Mouse (Mus musculus): ENCODE results near the gene Ppfibp1. TPM values are rescaled to one million over a fixed set of nuclear protein-coding genes. Genes with fewer than 3 reads are reported as not detected.

The Ppfibp1 gene
- polyA plus RNA-seq, 2 experiments from 2014 or later = 5.8 to 10.1 TPM

- ATAC-seq = no peak
Observed at GRCm38 (mm10) chr6:146997006-146997405, 108.7 kb downstream of the Ppfibp1 start.

GRCm38 (mm10) chr6:146998710-146999109, 110.4 kb downstream of the Ppfibp1 start:
- no peak for ATAC-seq

DNA sequence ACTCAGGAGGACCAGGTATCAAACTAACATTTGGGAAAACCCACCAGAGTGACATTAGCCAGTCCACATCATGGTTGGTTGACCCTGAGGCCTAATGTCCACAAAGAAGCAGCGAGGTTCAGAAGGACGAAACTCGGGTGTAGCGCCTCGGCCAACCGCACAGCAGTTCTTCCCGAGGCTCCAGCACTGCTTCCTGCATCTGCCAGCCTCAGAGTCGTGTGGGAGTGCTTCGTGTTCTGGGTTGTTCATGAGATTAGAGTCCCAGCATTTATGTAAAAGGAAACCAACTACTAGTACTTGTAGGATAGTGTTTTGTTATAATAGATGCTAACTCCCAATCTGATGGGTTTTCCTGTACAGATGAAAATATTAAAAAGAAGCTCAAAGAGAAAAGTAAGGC, 111.0 kb downstream of the Ppfibp1 start:
- no peak for ATAC-seq

GRCm38 (mm10) chr6:146999755-147000154, 111.5 kb downstream of the Ppfibp1 start:
- ATAC-seq = no peak

DNA sequence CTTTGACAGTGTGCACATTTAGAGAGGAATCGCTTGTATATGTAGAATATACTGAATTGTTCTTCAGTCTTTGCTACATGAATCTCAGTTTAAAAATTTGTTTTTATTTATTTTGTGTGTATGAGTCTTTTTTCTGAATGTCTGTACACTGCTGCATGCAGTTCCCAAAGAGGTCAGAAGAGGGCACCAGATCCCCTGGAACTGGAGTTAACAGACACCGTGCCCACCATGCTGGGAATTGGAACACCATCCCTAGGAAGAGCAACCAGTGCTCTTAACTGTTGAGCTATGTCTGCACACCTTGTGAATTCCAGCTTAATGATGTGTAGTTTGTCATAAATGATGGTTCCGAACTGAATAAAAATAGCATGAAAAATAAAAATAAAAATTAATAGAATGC, 119.9 kb downstream of the Ppfibp1 start:
- ATAC-seq = no peak

GRCm38 (mm10) chr6:147010358-147010757, 122.1 kb downstream of the Ppfibp1 start:
- no peak for ATAC-seq

GRCm38 (mm10) chr6:147010811-147011520, 122.7 kb downstream of the Ppfibp1 start:
- ATAC-seq = no peak

- ATAC-seq = no peak
Observed at GRCm38 (mm10) chr6:147011555-147011954, 123.3 kb downstream of the Ppfibp1 start.

DNA sequence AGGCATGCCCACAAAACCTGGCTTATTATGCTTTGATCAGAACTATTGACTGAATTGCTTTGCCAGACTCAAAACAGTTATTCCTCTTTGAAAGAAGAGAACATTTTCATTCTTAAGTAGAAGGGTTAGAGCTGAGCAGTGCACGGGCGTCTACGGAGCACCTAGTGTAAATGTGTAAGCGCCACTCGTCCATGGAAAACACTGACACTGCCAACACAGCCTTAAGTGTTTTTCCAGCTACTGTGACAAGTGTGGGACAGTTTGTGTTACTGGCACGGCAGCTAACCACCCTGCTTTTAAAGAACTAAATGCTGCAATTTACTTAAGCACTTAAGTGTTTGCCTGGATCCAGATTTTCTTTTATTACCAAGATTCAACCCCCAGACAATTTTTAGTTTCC, 123.7 kb downstream of the Ppfibp1 start:
- ATAC-seq = no peak

GRCm38 (mm10) chr6:147013546-147013945, 125.3 kb downstream of the Ppfibp1 start:
- no peak for ATAC-seq

DNA sequence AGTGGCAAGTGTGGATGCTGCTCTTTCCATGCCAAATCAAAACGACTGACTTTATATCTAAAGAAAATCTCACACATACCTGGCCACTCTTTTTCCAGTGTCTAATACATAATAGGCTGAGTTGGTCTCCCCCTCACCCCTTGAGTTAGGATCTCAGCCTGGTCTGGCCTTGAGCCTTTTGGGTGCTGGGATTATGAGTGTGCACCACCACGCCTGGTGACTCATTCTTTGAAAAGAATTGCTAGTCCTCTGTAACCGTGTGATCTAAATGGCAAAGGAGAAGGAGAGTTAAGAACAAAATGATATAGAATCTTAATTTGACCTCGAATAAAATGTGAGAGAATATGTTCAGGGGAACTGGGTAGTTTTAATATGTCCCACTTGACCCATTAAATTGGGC, 129.6 kb downstream of the Ppfibp1 start:
- no peak for ATAC-seq

GRCm38 (mm10) chr6:147018364-147018763, 130.1 kb downstream of the Ppfibp1 start:
- ATAC-seq = no peak

GRCm38 (mm10) chr6:147021181-147021580, 132.9 kb downstream of the Ppfibp1 start:
- ATAC-seq = no peak

GRCm38 (mm10) chr6:147022375-147023132, 134.3 kb downstream of the Ppfibp1 start:
- ATAC-seq = no peak

GRCm38 (mm10) chr6:147023133-147023395, 134.8 kb downstream of the Ppfibp1 start:
- no peak for ATAC-seq

DNA sequence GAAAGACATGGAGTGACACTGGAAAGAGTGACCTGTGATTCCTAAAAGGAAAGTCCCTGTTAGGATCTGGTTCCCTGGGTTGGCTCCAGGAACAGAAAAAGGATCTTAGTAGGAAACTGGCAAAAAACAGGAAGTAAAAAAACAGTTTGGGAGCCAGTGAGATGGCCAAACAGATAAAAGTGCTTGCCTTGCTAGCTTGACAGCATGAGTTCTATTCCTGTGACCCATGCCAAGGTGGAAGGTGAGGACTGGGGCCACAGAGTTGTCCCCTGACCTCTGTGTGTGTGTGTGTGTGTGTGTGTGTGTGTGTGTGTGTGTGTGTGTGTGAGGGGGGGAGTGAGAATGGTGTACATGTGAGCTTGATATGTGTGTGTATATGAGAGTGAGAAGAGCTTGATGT, 135.3 kb downstream of the Ppfibp1 start:
- ATAC-seq = no peak

GRCm38 (mm10) chr6:147024761-147025160, 136.5 kb downstream of the Ppfibp1 start:
- no peak for ATAC-seq

DNA sequence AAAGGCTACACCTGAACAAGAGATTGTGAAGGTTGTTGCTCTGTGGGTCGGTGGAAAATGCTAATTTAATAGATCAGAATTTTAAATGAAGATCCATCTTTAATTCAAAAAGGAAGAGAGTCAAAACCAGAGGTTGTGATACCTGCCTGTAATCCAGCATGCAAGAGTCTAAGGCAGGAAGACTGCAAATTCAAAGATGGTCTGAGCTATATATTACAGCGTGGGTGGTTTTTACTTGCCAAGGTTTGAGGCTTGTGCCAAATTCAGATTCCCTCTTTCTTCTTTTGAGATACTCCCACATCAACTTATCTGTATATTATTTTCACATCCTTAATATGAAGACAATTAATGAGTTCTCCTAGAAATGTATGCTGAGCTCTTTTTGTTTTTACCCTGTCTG, 140.1 kb downstream of the Ppfibp1 start:
- no peak for ATAC-seq

GRCm38 (mm10) chr6:147029591-147029990, 141.3 kb downstream of the Ppfibp1 start:
- no peak for ATAC-seq

DNA sequence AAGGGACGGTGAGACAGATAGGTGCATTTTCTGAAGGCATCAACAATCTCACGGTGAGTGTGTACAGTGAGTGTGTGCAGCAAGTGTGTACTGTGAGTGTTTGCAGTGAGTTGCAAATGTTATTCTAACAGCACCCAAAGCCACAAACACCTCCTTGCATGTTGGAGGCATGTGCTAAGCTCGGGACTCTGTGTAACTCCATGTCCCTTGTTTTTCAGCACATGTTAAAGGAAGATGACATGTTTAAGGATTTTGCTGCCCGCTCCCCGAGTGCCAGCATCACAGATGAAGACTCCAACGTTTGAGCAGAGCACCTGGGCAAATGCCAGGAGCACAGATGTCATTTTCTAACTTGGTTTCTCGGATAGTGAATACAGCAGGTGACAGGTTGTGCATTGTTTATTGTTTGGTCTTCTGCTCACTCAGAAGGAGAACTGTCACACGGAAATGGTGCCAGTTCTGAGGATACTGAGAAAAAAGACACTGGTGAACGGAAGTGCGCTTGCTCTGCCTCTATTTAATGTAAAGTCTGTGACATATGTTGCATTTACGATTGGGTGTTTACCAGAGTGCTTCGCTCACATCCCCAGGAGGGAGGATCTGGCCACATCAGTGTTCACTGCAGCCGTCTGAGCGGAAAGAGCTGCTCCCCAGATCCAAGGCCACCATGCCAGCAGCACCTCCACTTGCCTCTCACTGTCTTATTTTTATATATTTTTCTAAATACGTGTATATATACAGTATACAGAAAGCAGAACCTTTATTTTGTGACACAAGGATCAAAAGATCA, 142.0 kb downstream of the Ppfibp1 start:
- no peak for ATAC-seq

- no peak for ATAC-seq
Observed at GRCm38 (mm10) chr6:147032303-147032925, 144.1 kb downstream of the Ppfibp1 start, which contains the start of gene Rep15. Gene Rep15 (plus strand): TSS chr6:147032584.

DNA sequence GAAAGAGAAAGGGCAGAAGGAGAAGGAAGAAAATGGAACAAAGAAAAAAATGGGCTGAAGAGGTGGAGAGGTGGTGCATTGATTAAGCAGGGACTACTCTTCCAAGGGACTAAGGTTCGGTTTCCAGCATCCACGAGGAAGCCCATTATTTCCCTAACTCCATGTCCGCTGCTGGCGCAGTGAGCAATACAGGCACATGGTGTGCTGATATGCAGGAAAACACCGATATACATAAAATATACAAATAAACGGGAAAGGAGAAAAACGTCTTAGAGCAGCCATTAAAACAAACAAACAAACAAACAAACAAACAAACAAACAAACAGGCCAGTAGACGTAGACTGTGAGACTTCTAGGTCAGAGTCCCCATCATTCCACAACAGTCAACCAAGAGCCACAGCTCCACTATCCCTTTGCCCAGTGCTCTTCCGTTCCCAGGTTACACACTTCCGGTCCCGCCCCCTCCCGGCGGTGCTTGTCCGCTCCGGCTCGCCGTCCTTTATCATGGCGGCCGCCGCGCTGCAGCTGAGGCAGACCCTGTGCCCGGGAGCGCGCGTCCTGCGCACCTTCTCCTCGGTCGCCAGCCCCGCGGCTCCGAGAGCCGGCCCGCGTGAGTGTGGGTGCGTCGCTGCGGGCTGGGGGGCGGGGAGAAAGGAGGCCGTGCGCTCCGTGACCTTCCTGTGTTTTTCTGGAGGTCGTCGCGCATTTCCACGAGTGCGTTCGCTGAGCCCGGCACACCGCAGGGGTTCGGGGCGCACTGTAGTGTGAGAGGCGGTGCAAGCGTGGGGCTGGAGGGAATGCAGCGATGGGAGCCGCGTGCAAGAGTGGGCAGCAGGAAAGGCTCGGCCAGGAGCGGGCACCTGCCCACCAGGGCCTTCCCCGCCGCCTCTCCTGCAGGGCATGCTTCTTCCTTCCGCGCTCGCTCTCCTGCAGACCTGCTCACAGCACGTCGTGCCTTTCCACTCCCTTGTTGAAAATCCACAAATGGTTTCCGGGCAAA, 154.3 kb downstream of the Ppfibp1 start, which contains the start of gene Mrps35:
Gene Mrps35 (plus strand): TSS at position 474 of the 1,000 bp plus-strand sequence.
- ATAC-seq = peak; percentile 96
